In genomic region chr8:107776906-107777305, GRCm38 (mm10) we compare ENCODE assay signal across 18 mouse cellular contexts.
A peak's percentile ranks its signal among the peaks of the same experiment; 100 is the strongest.
DNase-seq lines count a peak whose midpoint lies in the region; ATAC-seq lines count a peak whose summit lies in the region.
"Had no signal": no experiment of that assay in that cellular context is flagged by ENCODE, and none has a peak within 500 bp of the region (broad histone marks: within the 10 kb centered on the region; RNA-seq: fewer than 3 reads in every experiment).

No protein-coding gene starts in this region.

- H3K4me3 ChIP-seq in midbrain, embryonic 11.5 days (ENCODE audit: low read depth, low read length): no peak overlapping the region
- no peak overlapping the region for H3K4me3 ChIP-seq in midbrain, embryonic 14.5 days (replicated peaks; ENCODE audit: low read depth, low read length)
- H3K4me3 ChIP-seq in limb, embryonic 10.5 days: 0 out of 2 replicates have a peak overlapping the region, but pooled peaks have one; percentile 6
- H3K4me3 ChIP-seq: forebrain, embryonic 13.5 days; heart, embryonic 12.5 days; midbrain, embryonic 12.5 days had no signal

- no peaks in the 10 kb centered on the region for H3K36me3 ChIP-seq in midbrain, embryonic 11.5 days (ENCODE audit: control insufficient read depth, insufficient read depth, low read length)
- H3K36me3 ChIP-seq in midbrain, embryonic 14.5 days (ENCODE audit: control insufficient read depth, insufficient read depth, low read length): no peaks in the 10 kb centered on the region
- no peaks in the 10 kb centered on the region for H3K36me3 ChIP-seq in limb, embryonic 10.5 days
- H3K36me3 ChIP-seq: heart, embryonic 12.5 days; midbrain, embryonic 12.5 days had no signal

- H3K9ac ChIP-seq in midbrain, embryonic 11.5 days (ENCODE audit: low read length): no peak overlapping the region
- H3K9ac ChIP-seq in midbrain, embryonic 14.5 days (replicated peaks; ENCODE audit: low read length): no peak overlapping the region
- H3K9ac ChIP-seq: forebrain, embryonic 13.5 days; heart, embryonic 12.5 days; midbrain, embryonic 12.5 days had no signal

- H3K4me1 ChIP-seq in midbrain, embryonic 11.5 days (ENCODE audit: control insufficient read depth, insufficient read depth, low read length): peaks cover 7% of the 10 kb centered on the region; the same call in 1 of the 2 replicates
- peaks cover 5% of the 10 kb centered on the region; the same call in 1 of the 2 replicates for H3K4me1 ChIP-seq in midbrain, embryonic 14.5 days (ENCODE audit: control insufficient read depth, insufficient read depth, low read length)
- H3K4me1 ChIP-seq in limb, embryonic 10.5 days: peaks cover 23% of the 10 kb centered on the region
- H3K4me1 ChIP-seq: heart, embryonic 12.5 days had no signal

- ATAC-seq in midbrain, embryonic 11.5 days (ENCODE audit: low FRiP score): no peak
- no peak for ATAC-seq in midbrain, embryonic 14.5 days (ENCODE audit: low FRiP score, low TSS enrichment)
- ATAC-seq in erythroblast, adult 5-6 weeks (replicated peaks; ENCODE audit: low FRiP score, poor library complexity, severe bottlenecking): no peak
- ATAC-seq: forebrain, embryonic 13.5 days had no signal

- 3% methylated on average over 5 of the region's 5 CpGs for whole genome bisulfite sequencing in midbrain, embryonic 11.5 days
- WGBS in midbrain, embryonic 14.5 days: 4% methylated on average over 5 of the region's 5 CpGs
- WGBS in limb, embryonic 10.5 days: 12% methylated on average over 5 of the region's 5 CpGs

- intact Hi-C loops in left cerebral cortex, postnatal 4 days (cut with DNase I): no loop called here

- DNase-seq in midbrain, embryonic 11.5 days (ENCODE audit: low spot score, missing footprints): no peak
- DNase-seq in midbrain, embryonic 14.5 days: no peak
- DNase-seq in embryo, embryonic 11 days: peak; percentile 33
- no peak for DNase-seq in limb, embryonic 10.5 days (ENCODE audit: low spot score)
- no peak for DNase-seq in layer of hippocampus, adult 8-10 months (ENCODE audit: low spot score in 2 of 2)
- no peak for DNase-seq in left cerebral cortex, postnatal 4 days
- DNase-seq: adrenal gland, adult 2 months; cerebellum, adult 11 months; cerebellum, postnatal 14 days; heart, postnatal 4 days; kidney, adult 8-10 months; liver; lung, adult 18-20 months; spleen, adult 18-20 months had no signal

- H3K4me2 ChIP-seq in midbrain, embryonic 11.5 days: peak overlapping the region; percentile 4; the same call in 1 of the 2 replicates
- H3K4me2 ChIP-seq in midbrain, embryonic 14.5 days (ENCODE audit: low read length): no peak overlapping the region
- H3K4me2 ChIP-seq: forebrain, embryonic 13.5 days; heart, embryonic 12.5 days; midbrain, embryonic 12.5 days had no signal

- no peaks in the 10 kb centered on the region for H3K9me3 ChIP-seq in midbrain, embryonic 11.5 days (ENCODE audit: control insufficient read depth, low read length)
- no peaks in the 10 kb centered on the region for H3K9me3 ChIP-seq in midbrain, embryonic 14.5 days (ENCODE audit: control insufficient read depth, low read length)
- no peaks in the 10 kb centered on the region for H3K9me3 ChIP-seq in limb, embryonic 10.5 days (replicated peaks)
- H3K9me3 ChIP-seq: forebrain, embryonic 13.5 days; midbrain, embryonic 12.5 days had no signal

- H3K27ac ChIP-seq in midbrain, embryonic 11.5 days (ENCODE audit: low read depth, low read length): no peak overlapping the region
- H3K27ac ChIP-seq in midbrain, embryonic 14.5 days (replicated peaks; ENCODE audit: low read depth, low read length): no peak overlapping the region
- H3K27ac ChIP-seq in limb, embryonic 10.5 days: no peak overlapping the region
- H3K27ac ChIP-seq: forebrain, embryonic 13.5 days; midbrain, embryonic 12.5 days had no signal

- H3K27me3 ChIP-seq in midbrain, embryonic 11.5 days (ENCODE audit: control insufficient read depth, insufficient read depth, low read length): no peaks in the 10 kb centered on the region
- H3K27me3 ChIP-seq in midbrain, embryonic 14.5 days (ENCODE audit: control insufficient read depth, insufficient read depth, low read length): no peaks in the 10 kb centered on the region
- H3K27me3 ChIP-seq in limb, embryonic 10.5 days (ENCODE audit: low read depth, poor library complexity, severe bottlenecking): no peaks in the 10 kb centered on the region
- H3K27me3 ChIP-seq: forebrain, embryonic 13.5 days; heart, embryonic 12.5 days; midbrain, embryonic 12.5 days had no signal
